10 mouse cellular contexts compared by ENCODE assay signal in genomic region chr13:23759916-23760239, GRCm38 (mm10). TPM values are rescaled to one million over a fixed set of nuclear protein-coding genes. Genes with fewer than 3 reads are reported as not detected.
DNase-seq lines count a peak whose midpoint lies in the region; ATAC-seq lines count a peak whose summit lies in the region.
"Had no signal": no experiment of that assay in that cellular context is flagged by ENCODE, and none has a peak within 500 bp of the region (broad histone marks: within the 10 kb centered on the region; RNA-seq: fewer than 3 reads in every experiment).

No protein-coding gene starts in this region.

- H3K4me3 ChIP-seq in heart, embryonic 12.5 days: peak overlapping the region; percentile 53
- H3K4me3 ChIP-seq in forebrain, embryonic 16.5 days (replicated peaks; ENCODE audit: low read length): no peak overlapping the region; the same call in 1 of the 2 replicates
- H3K4me3 ChIP-seq in macrophage (ENCODE audit: inconsistent target): peak overlapping the region; percentile 26; the same call in 1 of the 2 replicates

- no peaks in the 10 kb centered on the region for H3K79me2 ChIP-seq in macrophage (ENCODE audit: inconsistent target)

- 0 out of 2 replicates have a peak overlapping the region, but pooled peaks have one; percentile 52 for H3K9ac ChIP-seq in heart, embryonic 12.5 days
- no peak overlapping the region for H3K9ac ChIP-seq in forebrain, embryonic 16.5 days (replicated peaks; ENCODE audit: low read depth, low read length)

- 60% methylated on average over 1 of the region's 1 CpGs for WGBS in heart, embryonic 12.5 days
- WGBS in forebrain, embryonic 16.5 days: 76% methylated on average over 1 of the region's 1 CpGs
- WGBS in macrophage (ENCODE audit: missing documents): 20% methylated on average over 1 of the region's 1 CpGs

- H3K9me3 ChIP-seq in heart, embryonic 12.5 days (replicated peaks): no peaks in the 10 kb centered on the region
- H3K9me3 ChIP-seq in forebrain, embryonic 16.5 days (ENCODE audit: control insufficient read depth, low read length): no peaks in the 10 kb centered on the region

- peak overlapping the region; percentile 83 for H3K4me2 ChIP-seq in heart, embryonic 12.5 days
- H3K4me2 ChIP-seq in forebrain, embryonic 16.5 days (ENCODE audit: low read length): peak overlapping the region; percentile 94

- H3K27ac ChIP-seq in heart, embryonic 12.5 days (ENCODE audit: poor library complexity, severe bottlenecking): peak overlapping the region; percentile 94
- H3K27ac ChIP-seq in forebrain, embryonic 16.5 days (ENCODE audit: low read length): no peak overlapping the region; the same call in 1 of the 2 replicates
- H3K27ac ChIP-seq in macrophage: peak overlapping the region; percentile 62

- DNase-seq in heart, postnatal 36 days: no peak
- peak; percentile 54 for DNase-seq in CD4-positive helper T cell, adult 2 months (ENCODE audit: low read depth, low spot score)
- no peak for DNase-seq in urinary bladder, adult 2 months (ENCODE audit: low spot score)
- no peak for DNase-seq in cerebellum, adult 18-20 months
- no peak for DNase-seq in T-cell, adult 2 months (ENCODE audit: low spot score)
- DNase-seq: kidney, postnatal 14 days had no signal

- intact Hi-C loops in heart, postnatal 36 days (cut with DNase I): loop anchor here (5.0 to 10.0 kb wide), 2 partner anchors 138 to 395 kb away; partner anchors contain the start of genes Hist1h1e, Hist1h2be and Zfp322a

- H3K27me3 ChIP-seq in heart, embryonic 12.5 days (replicated peaks): no peaks in the 10 kb centered on the region
- no peaks in the 10 kb centered on the region for H3K27me3 ChIP-seq in forebrain, embryonic 16.5 days (replicated peaks; ENCODE audit: control insufficient read depth, insufficient read depth, low read length)

- peaks cover 27% of the 10 kb centered on the region for H3K4me1 ChIP-seq in heart, embryonic 12.5 days (replicated peaks)
- peaks cover 30% of the 10 kb centered on the region for H3K4me1 ChIP-seq in forebrain, embryonic 16.5 days (replicated peaks; ENCODE audit: control insufficient read depth, insufficient read depth, low read length)

- H3K36me3 ChIP-seq in heart, embryonic 12.5 days: no peaks in the 10 kb centered on the region
- no peaks in the 10 kb centered on the region for H3K36me3 ChIP-seq in forebrain, embryonic 16.5 days (ENCODE audit: control insufficient read depth, insufficient read depth)
- H3K36me3 ChIP-seq in macrophage (ENCODE audit: inconsistent target): no peaks in the 10 kb centered on the region

- no peak for ATAC-seq in heart, embryonic 12.5 days (ENCODE audit: insufficient number of reproducible peaks, low FRiP score)
- ATAC-seq in forebrain, embryonic 16.5 days: no peak
- ATAC-seq: CD4-positive, CD25-positive, alpha-beta regulatory T cell, adult 4 months had no signal

RNA-seq across cellular contexts. Expression of gene Hist1h4a, which starts 1.2 kb away (rescaled TPM):
- polyA plus RNA-seq in heart, embryonic 12.5 days (2016; fragmentation: Nextera tagmentation; extraction: Ambion mirVana): not detected in 2 replicates
- total RNA-seq in heart, postnatal 36 days (2021): 10 to 100 TPM; 12.3 to 13.8 TPM
- not detected in 2 replicates for polyA plus RNA-seq in forebrain, embryonic 16.5 days (2015; fragmentation: Nextera tagmentation; extraction: Ambion mirVana)
- total RNA-seq in macrophage (2018; cell fraction: chromatin; rRNA removed): 10 to 100 TPM in 1 of 26 experiments, 1 to 10 TPM in 13, not detected in 12; 1.7 to 19.1 (median 4.2) TPM
- 10 to 100 TPM in 19 of 26 experiments, 1 to 10 TPM in 7; 5.3 to 39.2 (median 14.2) TPM for total RNA-seq in macrophage (2018; cell fraction: cytosol; rRNA removed)
- 10 to 100 TPM in 3 of 26 experiments, 1 to 10 TPM in 17, not detected in 6; 1.7 to 19.3 (median 5.2) TPM for total RNA-seq in macrophage (2018; cell fraction: nucleus; rRNA removed)
- not detected in 3 replicates for polyA plus RNA-seq in macrophage (2018)
- 0.48 and 1.2 TPM in 2 replicates for polyA plus RNA-seq in urinary bladder, adult 2 months (2012; rRNA removed)
- polyA plus RNA-seq: CD4-positive, CD25-positive, alpha-beta regulatory T cell, adult 4 months had no signal

RNA-seq across cellular contexts. Expression of gene Hist1h3a, which starts 2.3 kb away (rescaled TPM):
- polyA plus RNA-seq in heart, embryonic 12.5 days (2016; fragmentation: Nextera tagmentation; extraction: Ambion mirVana): 1.7 and 3.5 TPM in 2 replicates
- total RNA-seq in heart, postnatal 36 days (2021): 10 to 100 TPM; 16.6 to 17.0 TPM
- polyA plus RNA-seq in forebrain, embryonic 16.5 days (2015; fragmentation: Nextera tagmentation; extraction: Ambion mirVana): 1.5 and 1.9 TPM in 2 replicates
- total RNA-seq in macrophage (2018; cell fraction: chromatin; rRNA removed): 10 to 100 TPM in 5 of 26 experiments, 1 to 10 TPM in 12, not detected in 9; 3.3 to 49.0 (median 5.9) TPM
- total RNA-seq in macrophage (2018; cell fraction: cytosol; rRNA removed): 10 to 100 TPM in 17 of 26 experiments, 1 to 10 TPM in 9; 3.3 to 36.0 (median 11.7) TPM
- 10 to 100 TPM in 7 of 26 experiments, 1 to 10 TPM in 15, not detected in 4; 2.1 to 57.8 (median 5.7) TPM for total RNA-seq in macrophage (2018; cell fraction: nucleus; rRNA removed)
- polyA plus RNA-seq in macrophage (2018): not detected in 3 replicates
- polyA plus RNA-seq in urinary bladder, adult 2 months (2012; rRNA removed): 0.34 and 0.66 TPM in 2 replicates

RNA-seq across cellular contexts. Expression of gene Hist1h4b, which starts 3.1 kb away (rescaled TPM):
- polyA plus RNA-seq in heart, embryonic 12.5 days (2016; fragmentation: Nextera tagmentation; extraction: Ambion mirVana): 2.1 and 2.3 TPM in 2 replicates
- total RNA-seq in heart, postnatal 36 days (2021): 10 to 100 TPM; 13.8 to 18.3 TPM
- 1.5 TPM in 1 of 2 replicates, not detected in the other for polyA plus RNA-seq in forebrain, embryonic 16.5 days (2015; fragmentation: Nextera tagmentation; extraction: Ambion mirVana)
- 10 to 100 TPM in 18 of 26 experiments, 1 to 10 TPM in 5, not detected in 3; 4.5 to 72.5 (median 15.5) TPM for total RNA-seq in macrophage (2018; cell fraction: chromatin; rRNA removed)
- 100 to 1,000 TPM in 2 of 26 experiments, 10 to 100 TPM in 24; 12.7 to 122 (median 32.5) TPM for total RNA-seq in macrophage (2018; cell fraction: cytosol; rRNA removed)
- total RNA-seq in macrophage (2018; cell fraction: nucleus; rRNA removed): 100 to 1,000 TPM in 1 of 26 experiments, 10 to 100 TPM in 19, 1 to 10 TPM in 5, not detected in 1; 5.5 to 124 (median 19.4) TPM
- 0.99 TPM in 1 of 3 replicates, not detected in the others for polyA plus RNA-seq in macrophage (2018)
- polyA plus RNA-seq in urinary bladder, adult 2 months (2012; rRNA removed): 0.75 and 0.94 TPM in 2 replicates

RNA-seq across cellular contexts. Expression of gene Hist1h1a, which starts 3.6 kb away (rescaled TPM):
- polyA plus RNA-seq in heart, embryonic 12.5 days (2016; fragmentation: Nextera tagmentation; extraction: Ambion mirVana): 0.54 and 1.4 TPM in 2 replicates
- 1 to 10 TPM; 7.5 to 8.2 TPM for total RNA-seq in heart, postnatal 36 days (2021)
- polyA plus RNA-seq in forebrain, embryonic 16.5 days (2015; fragmentation: Nextera tagmentation; extraction: Ambion mirVana): 0.70 and 1.0 TPM in 2 replicates
- 10 to 100 TPM in 9 of 26 experiments, 1 to 10 TPM in 13, not detected in 4; 1.6 to 48.0 (median 6.9) TPM for total RNA-seq in macrophage (2018; cell fraction: chromatin; rRNA removed)
- total RNA-seq in macrophage (2018; cell fraction: cytosol; rRNA removed): 10 to 100 TPM in 19 of 26 experiments, 1 to 10 TPM in 7; 3.7 to 40.5 (median 16.0) TPM
- total RNA-seq in macrophage (2018; cell fraction: nucleus; rRNA removed): 10 to 100 TPM in 7 of 26 experiments, 1 to 10 TPM in 19; 1.6 to 84.4 (median 6.7) TPM
- 0.43 TPM in 1 of 3 replicates, not detected in the others for polyA plus RNA-seq in macrophage (2018)
- polyA plus RNA-seq in urinary bladder, adult 2 months (2012; rRNA removed): not detected in 2 replicates

RNA-seq across cellular contexts. Expression of gene Hist1h3b, which starts 7.8 kb away (rescaled TPM):
- 3.4 and 3.5 TPM in 2 replicates for polyA plus RNA-seq in heart, embryonic 12.5 days (2016; fragmentation: Nextera tagmentation; extraction: Ambion mirVana)
- 10 to 100 TPM; 20.4 to 22.0 TPM for total RNA-seq in heart, postnatal 36 days (2021)
- 4.9 and 6.7 TPM in 2 replicates for polyA plus RNA-seq in forebrain, embryonic 16.5 days (2015; fragmentation: Nextera tagmentation; extraction: Ambion mirVana)
- 10 to 100 TPM in 1 of 26 experiments, 1 to 10 TPM in 2, not detected in 23; 2.2 to 11.6 (median 4.5) TPM for total RNA-seq in macrophage (2018; cell fraction: chromatin; rRNA removed)
- total RNA-seq in macrophage (2018; cell fraction: cytosol; rRNA removed): 10 to 100 TPM in 15 of 26 experiments, 1 to 10 TPM in 11; 2.2 to 40.1 (median 11.7) TPM
- 10 to 100 TPM in 1 of 26 experiments, 1 to 10 TPM in 15, not detected in 10; 1.2 to 19.8 (median 2.5) TPM for total RNA-seq in macrophage (2018; cell fraction: nucleus; rRNA removed)
- not detected in 3 replicates for polyA plus RNA-seq in macrophage (2018)
- 0.48 and 0.52 TPM in 2 replicates for polyA plus RNA-seq in urinary bladder, adult 2 months (2012; rRNA removed)
- polyA plus RNA-seq: CD4-positive, CD25-positive, alpha-beta regulatory T cell, adult 4 months had no signal
